Mouse (Mus musculus): ENCODE results near the gene Gli1. TPM values are rescaled to one million over a fixed set of nuclear protein-coding genes. Genes with fewer than 3 reads are reported as not detected.

The Gli1 gene
- polyA plus RNA-seq, 1 experiment, result 2.7 TPM

DNA sequence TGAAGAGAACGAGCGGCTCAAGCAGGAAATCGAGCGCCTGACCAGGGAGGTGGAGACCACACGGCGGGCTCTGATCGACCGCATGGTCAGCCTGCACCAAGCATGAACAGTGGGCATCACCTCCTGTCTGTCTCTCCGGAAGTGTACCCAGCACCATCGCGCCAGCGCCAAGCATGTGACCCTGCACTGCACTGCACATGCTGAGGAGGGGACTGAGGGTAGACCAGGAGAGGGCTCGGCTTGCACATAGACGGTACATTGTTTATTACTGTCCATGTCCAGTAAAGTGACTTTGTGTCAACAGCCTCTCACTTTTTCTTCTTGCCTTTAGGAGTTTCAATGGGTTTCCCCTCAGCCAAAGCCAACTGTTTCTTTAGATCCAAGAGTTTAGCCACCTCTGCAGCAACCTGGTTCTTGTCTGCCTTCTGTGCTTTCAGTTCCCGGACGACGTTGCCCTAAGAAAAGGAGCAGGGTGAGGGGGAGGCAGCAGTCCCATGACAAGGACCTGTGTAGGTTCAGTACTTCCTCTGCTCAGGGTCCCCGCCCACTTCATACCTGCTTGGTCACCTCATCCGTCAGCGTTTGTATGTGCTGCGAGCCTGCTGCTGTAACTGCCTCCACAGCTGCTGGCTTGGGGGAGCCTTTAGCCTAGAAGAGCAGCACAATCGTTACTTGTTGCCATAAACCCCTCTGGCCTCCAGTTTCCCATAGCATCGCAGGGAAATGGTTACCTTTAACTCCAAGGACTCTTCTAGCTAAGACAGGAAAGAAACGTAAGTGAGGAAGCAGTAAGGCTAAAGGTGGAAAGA is 45.6 kb downstream of the Gli1 start:
- peaks cover 3% of the 10 kb centered on the region for H3K4me1 ChIP-seq (ENCODE audit: control insufficient read depth, insufficient read depth, low read length)
- TF ChIP-seq POLR2A (IDR thresholded peaks at IDR 0.05; ENCODE audit: control insufficient read depth, low read depth, low read length) (0 out of 2 replicates have a peak, but pooled peaks have one; percentile 33), CTCF (IDR thresholded peaks at IDR 0.05; ENCODE audit: control insufficient read depth, insufficient read depth, insufficient replicate concordance, low read depth, low read length) (no peak)
- H3K27me3 ChIP-seq (ENCODE audit: control insufficient read depth, insufficient read depth, low read length), result no peaks in the 10 kb centered on the region
- H3K36me3 ChIP-seq (ENCODE audit: control insufficient read depth, insufficient read depth, low read length), result peaks cover 3% of the 10 kb centered on the region
- H3K4me3 ChIP-seq (ENCODE audit: control insufficient read depth, low read depth, low read length), result no peak overlapping the region
- H3K27ac ChIP-seq (ENCODE audit: control insufficient read depth, insufficient read depth, low read depth, low read length), result no peak overlapping the region

DNA sequence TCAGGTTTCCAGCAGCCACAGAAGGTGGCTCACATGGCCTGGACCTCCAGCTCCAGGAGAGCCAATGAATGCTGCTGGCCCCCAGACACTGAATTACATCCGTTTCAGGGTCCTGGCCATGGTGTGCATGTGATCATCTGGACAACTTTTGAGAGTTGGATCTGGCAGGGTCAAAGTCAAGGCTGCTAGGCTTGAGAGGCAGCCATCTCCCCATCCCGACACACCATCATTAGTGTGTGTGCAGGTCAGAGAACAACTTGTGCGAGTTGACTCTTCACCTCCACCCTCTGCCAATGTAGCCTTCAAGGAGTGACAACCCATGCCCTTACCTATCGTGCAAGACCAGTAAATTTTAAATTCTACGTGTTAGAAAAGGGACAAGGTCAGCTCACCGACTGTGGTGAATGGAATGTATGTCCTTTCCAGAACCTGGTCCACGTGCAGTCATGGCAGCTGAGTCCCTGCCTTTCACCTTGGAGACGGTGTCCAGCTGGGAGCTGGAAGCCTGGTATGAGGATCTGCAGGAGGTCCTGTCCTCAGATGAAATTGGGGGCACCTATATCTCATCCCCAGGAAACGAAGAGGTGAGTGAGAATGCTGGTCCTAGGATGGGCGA is 46.8 kb downstream of the Gli1 start:
- Histone ChIP-seq H3K36me3 (ENCODE audit: control insufficient read depth, insufficient read depth, low read length) (peaks cover 3% of the 10 kb centered on the region), H3K4me1 (ENCODE audit: control insufficient read depth, insufficient read depth, low read length) (peaks cover 3% of the 10 kb centered on the region), H3K27me3 (ENCODE audit: control insufficient read depth, insufficient read depth, low read length) (no peaks in the 10 kb centered on the region), H3K4me3 (ENCODE audit: control insufficient read depth, low read depth, low read length) (no peak overlapping the region), H3K27ac (ENCODE audit: control insufficient read depth, insufficient read depth, low read depth, low read length) (no peak overlapping the region)
- no peak for TF ChIP-seq POLR2A (IDR thresholded peaks at IDR 0.05; ENCODE audit: control insufficient read depth, low read depth, low read length)
- no peak for TF ChIP-seq CTCF (IDR thresholded peaks at IDR 0.05; ENCODE audit: control insufficient read depth, insufficient read depth, insufficient replicate concordance, low read depth, low read length)

DNA sequence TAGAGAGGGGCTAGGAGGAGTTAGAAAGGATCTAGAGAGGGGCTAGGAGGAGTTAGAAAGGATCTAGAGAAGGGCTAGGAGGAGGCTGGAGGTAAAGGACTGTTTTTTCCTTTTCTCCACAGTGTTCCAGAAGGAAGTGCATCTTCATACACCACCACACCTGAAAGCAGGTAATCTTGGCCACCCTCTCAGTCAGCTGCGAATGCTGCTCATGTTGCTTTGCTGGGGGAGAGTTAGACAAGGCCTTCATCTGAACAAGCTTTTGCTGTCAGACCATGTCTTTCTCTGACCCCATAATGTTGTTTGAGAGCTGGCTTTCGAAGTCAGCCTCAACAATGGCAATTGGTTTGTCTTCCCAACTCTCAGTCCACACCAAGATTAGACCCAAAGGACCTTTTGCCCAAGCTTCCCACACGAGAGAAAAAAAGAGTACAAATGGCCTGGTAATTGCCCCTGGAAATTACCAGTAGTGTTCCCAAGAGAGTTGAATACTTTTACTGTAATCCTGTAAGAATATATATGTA is 48.1 kb downstream of the Gli1 start:
- Histone ChIP-seq H3K4me1 (ENCODE audit: control insufficient read depth, insufficient read depth, low read length) (peaks cover 6% of the 10 kb centered on the region), H3K4me3 (ENCODE audit: control insufficient read depth, low read depth, low read length) (no peak overlapping the region), H3K27ac (ENCODE audit: control insufficient read depth, insufficient read depth, low read depth, low read length) (0 out of 2 replicates have a peak overlapping the region, but pooled peaks have one; percentile 30), H3K27me3 (ENCODE audit: control insufficient read depth, insufficient read depth, low read length) (no peaks in the 10 kb centered on the region), H3K36me3 (ENCODE audit: control insufficient read depth, insufficient read depth, low read length) (peaks cover 3% of the 10 kb centered on the region)
- TF ChIP-seq CTCF (IDR thresholded peaks at IDR 0.05; ENCODE audit: control insufficient read depth, insufficient read depth, insufficient replicate concordance, low read depth, low read length) (no peak), POLR2A (IDR thresholded peaks at IDR 0.05; ENCODE audit: control insufficient read depth, low read depth, low read length) (no peak)

DNA sequence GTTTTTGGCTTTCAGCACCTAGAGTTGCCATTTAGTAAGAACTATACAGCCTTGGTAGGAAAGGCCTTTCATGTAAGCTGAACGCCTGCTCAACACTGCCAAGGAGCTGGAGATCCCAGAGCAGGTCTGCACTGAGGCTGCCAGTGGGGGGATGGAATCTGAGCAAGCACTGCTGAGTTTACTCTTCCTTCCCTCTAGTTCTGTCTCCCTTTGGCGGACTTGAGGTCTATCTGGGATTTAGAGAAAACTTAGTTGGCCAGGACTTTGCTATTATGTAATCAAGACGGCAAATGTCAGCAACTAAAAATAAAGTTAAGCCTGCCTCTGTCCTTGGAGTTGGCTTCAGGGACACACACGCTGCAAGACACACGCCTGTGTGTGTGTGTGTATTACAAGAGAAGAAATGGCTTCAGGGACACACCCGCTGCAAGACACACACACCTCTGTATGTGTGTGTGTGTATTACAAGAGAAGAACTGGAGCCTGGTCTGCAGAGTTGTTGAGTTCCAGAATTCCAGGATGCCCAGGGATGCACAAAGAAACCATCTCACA is 48.7 kb downstream of the Gli1 start:
- Histone ChIP-seq H3K36me3 (ENCODE audit: control insufficient read depth, insufficient read depth, low read length) (peaks cover 3% of the 10 kb centered on the region), H3K27ac (ENCODE audit: control insufficient read depth, insufficient read depth, low read depth, low read length) (no peak overlapping the region), H3K27me3 (ENCODE audit: control insufficient read depth, insufficient read depth, low read length) (no peaks in the 10 kb centered on the region), H3K4me3 (ENCODE audit: control insufficient read depth, low read depth, low read length) (no peak overlapping the region), H3K4me1 (ENCODE audit: control insufficient read depth, insufficient read depth, low read length) (peaks cover 7% of the 10 kb centered on the region)
- TF ChIP-seq CTCF (IDR thresholded peaks at IDR 0.05; ENCODE audit: control insufficient read depth, insufficient read depth, insufficient replicate concordance, low read depth, low read length) (no peak), POLR2A (IDR thresholded peaks at IDR 0.05; ENCODE audit: control insufficient read depth, low read depth, low read length) (no peak)

DNA sequence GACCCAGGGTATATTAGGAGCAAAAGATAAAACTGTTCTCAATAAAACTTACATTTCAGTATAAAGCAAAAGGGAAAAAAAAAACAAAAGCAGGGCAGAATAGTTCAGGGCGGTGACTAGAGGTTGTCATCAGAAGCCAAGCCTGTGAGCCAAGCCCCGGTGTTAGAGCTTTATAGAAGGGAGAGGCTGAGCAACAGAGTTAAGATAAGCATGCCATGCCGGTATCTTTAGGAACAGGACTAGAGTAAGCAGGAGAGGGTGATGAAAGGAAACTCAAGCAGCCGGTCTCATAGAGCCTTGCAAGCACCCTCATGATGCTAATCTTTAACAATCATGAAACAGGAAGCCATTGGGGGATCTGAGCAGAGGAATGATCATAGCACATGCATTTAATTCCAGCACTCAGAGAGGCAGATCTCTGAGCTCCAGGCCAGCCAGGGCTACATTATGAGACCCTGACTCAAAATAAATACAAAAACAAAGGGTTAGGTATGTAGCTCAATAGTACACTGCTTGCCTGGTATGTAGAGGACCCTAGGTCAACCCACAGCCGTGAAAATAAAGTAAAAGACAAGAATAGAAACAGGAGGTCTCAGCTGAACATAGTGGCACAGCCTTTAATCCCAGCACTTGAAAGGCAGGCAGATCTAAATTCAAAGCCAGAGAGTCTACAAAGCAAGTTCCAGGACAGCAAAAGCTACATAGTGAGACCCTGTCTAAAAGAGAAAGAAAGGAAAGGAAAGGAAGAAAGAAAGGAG is 49.7 kb downstream of the Gli1 start:
- H3K4me3 ChIP-seq (ENCODE audit: control insufficient read depth, low read depth, low read length), result no peak overlapping the region
- H3K4me1 ChIP-seq (ENCODE audit: control insufficient read depth, insufficient read depth, low read length), result peaks cover 16% of the 10 kb centered on the region
- H3K36me3 ChIP-seq (ENCODE audit: control insufficient read depth, insufficient read depth, low read length), result no peaks in the 10 kb centered on the region; the same call in 1 of the 2 replicates
- H3K27me3 ChIP-seq (ENCODE audit: control insufficient read depth, insufficient read depth, low read length), result no peaks in the 10 kb centered on the region
- no peak overlapping the region for H3K27ac ChIP-seq (ENCODE audit: control insufficient read depth, insufficient read depth, low read depth, low read length)
- TF ChIP-seq POLR2A (IDR thresholded peaks at IDR 0.05; ENCODE audit: control insufficient read depth, low read depth, low read length) (no peak), CTCF (IDR thresholded peaks at IDR 0.05; ENCODE audit: control insufficient read depth, insufficient read depth, insufficient replicate concordance, low read depth, low read length) (no peak)

DNA sequence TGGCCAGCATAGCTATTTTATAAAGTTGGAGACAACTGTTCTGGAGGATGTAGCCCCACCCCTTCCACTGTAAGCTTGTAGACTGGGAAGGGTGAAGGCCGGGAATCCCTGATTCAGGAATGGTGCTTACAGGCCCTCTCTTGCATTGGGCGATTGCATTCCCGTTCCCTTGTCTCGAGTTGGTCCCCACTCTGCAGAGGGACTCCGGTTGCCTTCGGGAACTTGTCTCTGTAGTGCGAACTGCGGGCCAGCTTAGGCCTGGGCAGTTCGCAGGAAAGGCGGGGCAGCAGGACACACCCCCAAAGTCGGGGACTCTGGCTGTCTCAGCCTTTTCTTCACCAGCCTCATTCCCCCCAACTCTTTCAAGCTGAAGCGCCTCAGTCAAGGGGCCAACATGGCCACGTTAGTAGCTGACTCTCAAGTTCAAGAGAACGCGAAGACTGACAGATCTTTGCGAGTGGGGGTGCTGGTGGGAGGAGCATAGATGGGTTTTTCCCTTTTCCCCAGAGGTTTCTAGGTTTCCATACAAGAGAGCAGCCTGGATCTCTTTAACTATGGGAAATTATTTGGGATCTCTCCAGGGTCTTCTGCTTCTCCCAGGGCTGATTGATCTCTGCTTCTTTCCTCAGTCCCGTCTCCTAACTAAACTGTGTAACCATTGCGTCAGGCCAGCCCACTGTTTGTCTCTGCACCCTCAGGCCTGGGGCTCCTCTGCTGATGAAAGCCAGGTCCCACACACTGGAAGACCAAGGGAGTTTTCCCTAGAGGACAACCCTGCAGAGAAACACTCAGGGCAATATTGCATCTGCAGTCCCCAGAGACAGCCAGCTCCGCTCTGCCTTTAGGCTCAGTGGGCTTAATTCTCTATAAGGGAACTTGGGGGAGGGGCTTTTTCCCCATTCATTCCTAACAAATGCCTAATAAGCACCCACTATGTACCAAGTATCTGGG is 50.6 kb downstream of the Gli1 start:
- Histone ChIP-seq H3K36me3 (ENCODE audit: control insufficient read depth, insufficient read depth, low read length) (no peaks in the 10 kb centered on the region; the same call in 1 of the 2 replicates), H3K4me3 (ENCODE audit: control insufficient read depth, low read depth, low read length) (peak overlapping the region; percentile 81), H3K27me3 (ENCODE audit: control insufficient read depth, insufficient read depth, low read length) (no peaks in the 10 kb centered on the region), H3K4me1 (ENCODE audit: control insufficient read depth, insufficient read depth, low read length) (peaks cover 22% of the 10 kb centered on the region), H3K27ac (ENCODE audit: control insufficient read depth, insufficient read depth, low read depth, low read length) (peak overlapping the region; percentile 75)
- TF ChIP-seq CTCF (IDR thresholded peaks at IDR 0.05; ENCODE audit: control insufficient read depth, insufficient read depth, insufficient replicate concordance, low read depth, low read length) (no peak), POLR2A (IDR thresholded peaks at IDR 0.05; ENCODE audit: control insufficient read depth, low read depth, low read length) (no peak)

All from testis, adult 2 months (tissue).